Mouse (Mus musculus) heart, adult 2 months (tissue): Measurements from ENCODE around the gene Ier5l. TPM values are rescaled to one million over a fixed set of nuclear protein-coding genes. Genes with fewer than 3 reads are reported as not detected.

Source experiments
- DNase-seq, 2 experiments: peaks; one replicate each; pipeline ENCODE4 v3.0.0; 2021
- H3K27ac ChIP-seq: fragments of 200-600 bp; 2 replicates; pipeline ENCODE4 v1.8.1; 2022
- H3K27me3 ChIP-seq: fragments of 200-500 bp; 2 replicates; pipeline ENCODE4 v1.6.1; 2012; ENCODE audit warnings: mild to moderate bottlenecking, low read length, inconsistent platforms, mixed read lengths; ENCODE audit not compliant: control insufficient read depth, insufficient read depth
- H3K36me3 ChIP-seq: fragments of 200-500 bp; 2 replicates; pipeline ENCODE4 v1.6.1; 2012; ENCODE audit warnings: low read length, inconsistent platforms; ENCODE audit not compliant: control insufficient read depth, insufficient read depth
- H3K4me1 ChIP-seq: fragments of 200-500 bp; 2 replicates; pipeline ENCODE4 v1.6.1; 2011; ENCODE audit warnings: low read length; ENCODE audit not compliant: control insufficient read depth, insufficient read depth
- H3K4me3 ChIP-seq: fragments of 200-600 bp; 2 replicates; pipeline ENCODE4 v1.8.1; 2022
- H3K79me2 ChIP-seq: fragments of 200-500 bp; replicated peaks from 2 replicates; pipeline ENCODE4 v1.6.1; 2012; ENCODE audit warnings: mild to moderate bottlenecking, inconsistent platforms, low read length, moderate library complexity, mixed read lengths; ENCODE audit not compliant: control insufficient read depth, insufficient read depth
- H3K9ac ChIP-seq: fragments of 200-500 bp; 2 replicates; pipeline ENCODE4 v1.6.1; 2012; ENCODE audit warnings: low read depth, mild to moderate bottlenecking, control low read depth, inconsistent platforms, low read length, mixed read lengths
- CTCF ChIP-seq: fragments of 200-600 bp; IDR thresholded peaks from 2 replicates; pipeline ENCODE4 v1.8.1; 2022; ENCODE audit warnings: antibody characterized with exemption, mild to moderate bottlenecking, moderate library complexity
- EP300 ChIP-seq: fragments of 200-500 bp; IDR thresholded peaks from 2 replicates; pipeline ENCODE4 v1.6.1; 2011; ENCODE audit warnings: low read depth, low read length, control low read depth; ENCODE audit not compliant: insufficient read depth
- POLR2A ChIP-seq: fragments of 200-500 bp; IDR thresholded peaks from 2 replicates; pipeline ENCODE4 v1.6.1; 2011; ENCODE audit warnings: mild to moderate bottlenecking, low read depth, low read length, control low read depth; ENCODE audit not compliant: insufficient read depth
- WGBS: fragments of 180-500 bp; shearing (Covaris S2); methylation state at CpG from one replicate; pipeline ENCODE4 v1.1.7; 2018; 5-methylcytosine and 5-hydroxymethylcytosine counted together
- intact Hi-C: fragments of 180-260 bp; cut with DNase I; formaldehyde crosslinking; loops from one replicate; pipeline ENCODE4 v1.15.1; 2025
- polyA plus RNA-seq: library from polyadenylated mRNA; depleted of rRNA; stranded (reverse); fragments of >200 nt; gene quantifications from 2 replicates; pipeline ENCODE4 v1.2.3, GENCODE M21; 2012
- total RNA-seq, 2 experiments: library from RNA; stranded (reverse); gene quantifications; 2 replicates each; pipeline ENCODE4 v1.2.3; 2021

Ier5l gene
- total and polyA plus RNA-seq, 3 experiments, result 2.8 to 5.6 (median 3.0) TPM

DNA sequence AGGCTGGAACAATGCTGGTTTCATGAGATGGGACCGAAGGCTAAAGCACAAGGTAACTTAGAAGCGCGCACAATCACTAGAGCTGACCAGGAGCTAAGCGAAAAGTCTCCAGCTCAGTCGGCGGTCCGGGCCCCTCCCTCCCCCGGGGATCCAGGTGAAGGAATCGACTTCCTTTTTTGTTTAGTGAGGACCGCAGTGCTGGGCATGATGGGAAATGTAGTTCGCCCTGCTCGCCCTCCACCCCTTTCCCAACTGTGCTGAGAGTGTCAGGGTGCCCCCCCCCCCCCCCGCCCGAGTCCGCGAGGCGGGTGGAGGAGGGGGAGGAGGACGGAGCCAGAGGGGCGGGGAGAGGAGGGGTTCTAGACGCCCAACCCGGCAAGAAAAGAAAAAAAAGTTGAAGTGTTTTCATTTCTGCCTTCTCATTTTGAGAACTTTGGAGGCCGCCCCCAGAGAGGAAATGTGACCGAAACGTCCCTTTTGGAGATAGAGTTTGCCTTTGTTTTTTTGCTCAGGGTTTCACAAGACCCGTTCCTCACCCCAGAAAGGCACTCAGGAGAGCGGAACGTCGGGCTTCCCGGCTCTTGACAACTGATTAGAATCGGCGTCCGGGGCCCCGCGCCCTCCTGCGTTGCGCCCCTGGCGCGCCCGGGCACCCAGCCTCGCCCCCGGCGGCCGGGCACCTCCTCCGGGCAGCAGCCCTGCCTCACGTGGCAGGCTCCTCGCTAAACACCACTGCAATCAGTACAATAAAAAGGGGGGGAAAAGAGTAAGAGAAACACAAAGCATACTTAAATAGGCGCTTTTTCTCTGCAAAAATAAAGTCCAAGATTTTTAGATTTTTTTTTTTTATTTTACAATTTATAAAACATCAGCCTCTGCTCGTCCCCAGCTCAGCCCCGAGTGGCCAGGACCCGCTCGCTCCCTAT, 2.0 kb downstream of the Ier5l start:
- Histone ChIP-seq H3K27ac (peak overlapping the region; percentile 98), H3K36me3 (no peaks in the 10 kb centered on the region), H3K27me3 (no peaks in the 10 kb centered on the region), H3K79me2 (no peaks in the 10 kb centered on the region), H3K4me1 (peaks cover 2% of the 10 kb centered on the region), H3K9ac (peak overlapping the region; percentile 94), H3K4me3 (peak overlapping the region; percentile 79)
- intact Hi-C loops, result loop anchor here (1.0 to 2.0 kb wide), 2 partner anchors 75 to 247 kb away; no protein-coding TSS in a partner anchor
- TF ChIP-seq EP300, result 0 out of 2 replicates have a peak, but pooled peaks have one; percentile 6
- TF ChIP-seq CTCF, result 0 out of 2 replicates have a peak, but pooled peaks have one; percentile 17
- peak; percentile 85 for TF ChIP-seq POLR2A
- DNase-seq, result peak; percentile 86 to 92
- WGBS, result under 1% methylated on average over 49 of the region's 51 CpGs

DNA sequence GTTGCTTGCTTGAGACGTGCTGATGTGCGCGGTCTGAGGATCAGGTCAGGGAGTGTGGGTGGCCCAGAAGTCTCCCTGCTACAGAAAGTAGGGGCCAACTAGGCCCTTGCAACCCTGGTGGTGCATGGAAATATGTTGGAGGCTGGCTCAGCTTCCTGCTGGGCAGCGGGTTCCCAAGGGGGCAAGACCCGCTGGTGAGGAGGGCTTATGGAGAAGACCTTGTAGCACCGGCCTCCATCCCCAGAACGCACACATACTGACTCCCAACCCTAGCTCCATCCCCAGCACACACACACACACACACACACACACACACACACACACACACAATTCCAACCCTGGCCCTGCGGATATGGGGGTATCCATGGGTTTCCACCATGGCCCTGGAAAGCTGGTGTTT, 3.0 kb downstream of the Ier5l start:
- Histone ChIP-seq H3K27ac (peak overlapping the region; percentile 98), H3K4me3 (peak overlapping the region; percentile 77), H3K36me3 (no peaks in the 10 kb centered on the region), H3K9ac (peak overlapping the region; percentile 45), H3K4me1 (peaks cover 2% of the 10 kb centered on the region), H3K27me3 (no peaks in the 10 kb centered on the region), H3K79me2 (no peaks in the 10 kb centered on the region)
- TF ChIP-seq POLR2A, result no peak
- DNase-seq, result peak; percentile 39 to 60
- intact Hi-C loops, result no loop called here
- 28% methylated on average over 7 of the region's 8 CpGs for WGBS

DNA sequence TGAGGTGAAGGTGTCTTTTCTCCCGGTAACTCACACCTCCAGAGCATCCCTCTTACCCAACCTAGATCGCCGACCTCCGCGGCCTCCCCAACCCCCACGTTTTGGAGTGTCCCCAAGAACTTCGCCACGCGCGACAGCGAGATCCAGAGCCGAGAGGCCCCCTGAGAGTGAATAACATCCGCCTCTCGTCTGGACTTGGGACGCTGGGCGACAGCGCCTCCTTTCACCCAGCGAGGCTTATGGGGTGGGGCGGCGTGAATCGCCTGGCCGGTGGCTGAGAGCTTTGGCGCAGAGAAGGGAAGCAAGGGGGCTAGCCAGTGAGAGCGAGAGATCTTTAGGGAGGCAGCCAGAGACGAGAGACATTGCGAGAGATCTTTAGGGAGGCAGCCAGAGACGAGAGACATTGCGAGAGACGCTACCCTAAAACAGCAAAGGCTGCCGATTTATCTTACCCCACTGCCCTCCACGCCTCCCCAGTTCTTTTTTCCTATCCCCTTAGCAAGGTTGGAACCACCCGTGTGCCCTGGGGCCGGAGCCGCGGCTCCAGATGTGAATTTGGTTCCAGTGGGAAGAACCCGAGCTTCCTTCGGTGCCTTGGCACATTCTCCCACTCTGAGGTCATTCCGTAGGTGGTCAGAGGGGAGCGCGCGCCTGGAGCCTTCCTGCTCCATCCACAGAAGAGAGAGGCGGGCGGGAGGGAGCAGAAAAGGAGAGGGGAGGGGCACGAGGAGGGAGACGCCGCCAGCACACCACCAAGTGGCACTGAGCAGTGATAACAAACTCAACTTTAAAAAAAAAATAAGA, 3.7 kb downstream of the Ier5l start:
- DNase-seq, result peak; percentile 86 to 87
- peaks cover 2% of the 10 kb centered on the region for H3K4me1 ChIP-seq
- intact Hi-C loops, result loop anchor here (1.0 kb wide), 2 partner anchors 29 to 187 kb away; no protein-coding TSS in a partner anchor
- no peaks in the 10 kb centered on the region for H3K36me3 ChIP-seq
- no peaks in the 10 kb centered on the region for H3K27me3 ChIP-seq
- WGBS, result under 1% methylated on average over 46 of the region's 46 CpGs
- H3K4me3 ChIP-seq, result peak overlapping the region; percentile 77
- H3K27ac ChIP-seq, result peak overlapping the region; percentile 98
- H3K9ac ChIP-seq, result peak overlapping the region; percentile 75
- no peaks in the 10 kb centered on the region for H3K79me2 ChIP-seq
- TF ChIP-seq POLR2A (peak; percentile 62), CTCF (peak; percentile 51), EP300 (no peak)

DNA sequence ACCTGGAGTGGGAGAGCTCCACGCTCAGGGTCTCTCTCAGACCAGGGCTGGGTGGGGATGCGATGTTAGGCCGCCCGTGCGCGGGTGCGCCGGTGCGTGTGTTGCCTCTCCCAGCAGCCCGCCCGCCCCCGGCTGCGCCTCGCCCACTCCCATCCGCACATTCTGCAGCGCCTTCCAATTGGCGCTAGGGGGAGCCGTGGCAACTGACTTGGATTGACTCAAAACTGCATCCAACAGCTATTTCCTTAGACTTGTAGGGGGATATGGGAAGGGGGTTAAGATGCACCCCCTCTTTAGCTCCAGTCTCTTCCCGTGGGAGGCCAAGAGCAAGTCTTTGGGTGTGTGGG, 4.2 kb downstream of the Ier5l start:
- WGBS, result under 1% methylated on average over 19 of the region's 19 CpGs
- Histone ChIP-seq H3K79me2 (no peaks in the 10 kb centered on the region), H3K4me3 (peak overlapping the region; percentile 77), H3K36me3 (no peaks in the 10 kb centered on the region), H3K27ac (peak overlapping the region; percentile 98), H3K9ac (peak overlapping the region; percentile 75), H3K4me1 (peaks cover 2% of the 10 kb centered on the region), H3K27me3 (no peaks in the 10 kb centered on the region)
- DNase-seq, result peak; percentile 83 to 85
- intact Hi-C loops, result loop anchor here (1.0 kb wide), 3 partner anchors 28 to 325 kb away; no protein-coding TSS in a partner anchor
- 0 out of 2 replicates have a peak, but pooled peaks have one; percentile 15 for TF ChIP-seq POLR2A
- peak; percentile 65 for TF ChIP-seq CTCF
- TF ChIP-seq EP300, result no peak

DNA sequence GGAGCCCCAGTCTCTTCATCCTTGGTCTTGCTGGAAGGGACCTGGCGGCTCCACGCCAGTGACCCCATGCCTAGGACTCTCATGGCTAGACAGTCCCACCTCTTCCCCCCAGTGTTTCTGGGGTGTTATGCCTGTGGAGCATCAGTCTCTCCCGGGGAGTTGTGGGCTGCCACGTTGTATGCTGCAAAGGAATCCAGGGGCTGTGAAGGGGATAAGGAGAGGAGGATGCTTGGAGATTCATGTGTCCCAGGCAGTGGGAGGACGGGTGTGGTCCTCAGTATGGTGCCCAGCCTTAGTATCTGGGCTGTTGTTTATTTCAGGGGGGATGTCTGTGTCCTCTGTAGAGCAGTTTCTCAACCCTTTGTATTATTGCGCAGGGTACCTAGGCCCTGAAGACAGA, 5.0 kb downstream of the Ier5l start:
- Histone ChIP-seq H3K27me3 (no peaks in the 10 kb centered on the region), H3K9ac (no peak overlapping the region), H3K36me3 (no peaks in the 10 kb centered on the region), H3K4me3 (no peak overlapping the region), H3K79me2 (no peaks in the 10 kb centered on the region), H3K4me1 (peaks cover 5% of the 10 kb centered on the region), H3K27ac (peak overlapping the region; percentile 27; the same call in 1 of the 2 replicates)
- DNase-seq, result no peak
- no peak for TF ChIP-seq POLR2A
- TF ChIP-seq CTCF, result no peak
- no peak for TF ChIP-seq EP300
- intact Hi-C loops, result loop anchor here (1.0 kb wide), 1 partner anchor 325 kb away; no protein-coding TSS in a partner anchor
- WGBS, result 71% methylated on average over 6 of the region's 6 CpGs
